Mouse (Mus musculus) hindbrain, postnatal 0 days (tissue): Measurements from ENCODE around the gene Cdc42ep4. TPM values are rescaled to one million over a fixed set of nuclear protein-coding genes. Genes with fewer than 3 reads are reported as not detected.
A peak's percentile ranks its signal among the peaks of the same experiment; 100 is the strongest.

Source experiments
- ATAC-seq: fragments of 200-750 bp; cut with Nextera tagmentation; 2 replicates; pipeline ENCODE4 v1.8.0; 2017; ENCODE audit warnings: mild to moderate bottlenecking, moderate TSS enrichment, moderate library complexity
- DNase-seq: peaks from one replicate; pipeline ENCODE4 v3.0.0-alpha.2; 2015; ENCODE audit warnings: low spot score
- H3K27ac ChIP-seq: fragments of 300-500 bp; sonication (generic); 2 replicates; pipeline ENCODE4 v1.5.1; 2014; ENCODE audit warnings: mild to moderate bottlenecking
- H3K27me3 ChIP-seq: fragments of 300-500 bp; sonication (generic); 2 replicates; pipeline ENCODE4 v1.6.1; 2014; ENCODE audit warnings: low read length, mixed read lengths; ENCODE audit not compliant: insufficient read depth
- H3K36me3 ChIP-seq: fragments of 300-500 bp; sonication (generic); 2 replicates; pipeline ENCODE4 v1.6.1; 2014; ENCODE audit warnings: low read length, mixed read lengths; ENCODE audit not compliant: insufficient read depth
- H3K4me1 ChIP-seq: fragments of 300-500 bp; sonication (generic); 2 replicates; pipeline ENCODE4 v1.6.1; 2014; ENCODE audit warnings: antibody characterized with exemption, low read length, mixed read lengths; ENCODE audit not compliant: insufficient read depth
- H3K4me2 ChIP-seq: fragments of 300-500 bp; sonication (generic); 2 replicates; pipeline ENCODE4 v1.6.1; 2014; ENCODE audit warnings: low read depth, mild to moderate bottlenecking, low read length, moderate library complexity, mixed read lengths
- H3K4me3 ChIP-seq: fragments of 300-500 bp; sonication (generic); 2 replicates; pipeline ENCODE4 v1.5.1; 2014; ENCODE audit warnings: low read length
- H3K9ac ChIP-seq: fragments of 300-500 bp; sonication (generic); replicated peaks from 2 replicates; pipeline ENCODE4 v1.6.1; 2014; ENCODE audit warnings: mild to moderate bottlenecking, low read length, moderate library complexity, mixed read lengths
- H3K9me3 ChIP-seq: fragments of 300-500 bp; sonication (generic); 2 replicates; pipeline ENCODE4 v1.6.1; 2016; ENCODE audit warnings: low read length, mixed read lengths
- CTCF ChIP-seq: IDR thresholded peaks from 2 replicates; pipeline ENCODE4 v1.5.1; 2016; ENCODE audit warnings: antibody characterized with exemption, control low read depth, low read depth
- WGBS: fragments of 180-500 bp; shearing (Covaris S2); extraction: QIAGEN DNeasy Blood & Tissue Kit; methylation state at CpG from one replicate; pipeline ENCODE4 v1.1.7; 2014; 5-methylcytosine and 5-hydroxymethylcytosine counted together
- polyA plus RNA-seq: library from polyadenylated mRNA; unstranded; fragments of >200 nt; fragmentation: Nextera tagmentation; extraction: Ambion mirVana; gene quantifications from 2 replicates; pipeline ENCODE4 v1.2.1, GENCODE M21; 2015
- total RNA-seq: library from RNA; depleted of rRNA; stranded (reverse); fragments of >200 nt; gene quantifications from 2 replicates; pipeline ENCODE4 v1.2.3, GENCODE M21; 2014

The Cdc42ep4 gene
- total and polyA plus RNA-seq, 2 experiments from 2014 or later, result 55.7 to 116 TPM

- Histone ChIP-seq H3K4me3 (no peak overlapping the region), H3K4me1 (0 out of 2 replicates have a peak, but pooled peaks cover 3% of the 10 kb centered on the region), H3K4me2 (no peak overlapping the region), H3K36me3 (peaks cover 6% of the 10 kb centered on the region; the same call in 1 of the 2 replicates), H3K27ac (peak overlapping the region; percentile 17; the same call in 1 of the 2 replicates), H3K9me3 (no peaks in the 10 kb centered on the region), H3K9ac (no peak overlapping the region), H3K27me3 (no peaks in the 10 kb centered on the region)
- DNase-seq, result no peak
- WGBS, result 45% methylated on average over 6 of the region's 6 CpGs
- peak; percentile 25; the same call in 1 of the 2 replicates for ATAC-seq
- no peak for TF ChIP-seq CTCF
Observed at GRCm38 (mm10) chr11:113733631-113734364, 17.9 kb downstream of the Cdc42ep4 start.

DNA sequence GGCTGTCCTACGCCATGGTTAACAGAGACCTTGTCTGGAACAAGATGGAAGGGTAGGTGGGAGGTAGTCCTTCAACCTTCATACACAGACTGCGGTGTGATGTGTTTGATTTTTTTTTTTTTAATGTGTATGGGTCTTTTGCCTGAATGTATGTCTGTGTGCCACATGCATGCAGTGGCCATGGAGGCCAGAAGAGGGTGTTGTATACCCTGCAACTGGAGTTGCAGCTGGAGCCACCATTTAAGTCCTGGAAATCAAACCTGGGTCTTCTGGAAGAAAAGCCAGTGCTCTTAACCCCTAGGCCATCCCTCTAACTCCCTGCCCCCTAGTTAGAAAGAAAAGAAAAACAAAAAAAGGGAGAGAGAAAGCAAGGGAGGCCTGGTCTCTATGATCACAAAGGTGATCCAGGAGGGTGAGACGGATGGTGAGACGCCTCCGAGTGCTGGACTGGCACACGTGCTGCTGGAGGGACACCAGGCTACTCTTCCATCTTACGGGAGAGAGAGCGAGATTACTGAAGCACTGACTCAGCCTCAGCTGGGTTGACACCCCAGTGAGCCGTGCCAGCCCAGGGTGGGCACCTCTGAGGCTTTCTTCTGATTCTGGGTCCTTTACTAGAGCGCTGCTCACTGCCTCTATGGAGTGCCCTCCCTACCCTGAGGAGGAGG is 19.6 kb downstream of the Cdc42ep4 start:
- Histone ChIP-seq H3K36me3 (peaks cover 18% of the 10 kb centered on the region; the same call in 1 of the 2 replicates), H3K4me3 (no peak overlapping the region)
- peak; percentile 19; the same call in 1 of the 2 replicates for TF ChIP-seq CTCF

GRCm38 (mm10) chr11:113730879-113731278 is 20.8 kb downstream of the Cdc42ep4 start:
- Histone ChIP-seq H3K27ac (no peak overlapping the region), H3K4me1 (peaks cover 5% of the 10 kb centered on the region; the same call in 1 of the 2 replicates), H3K4me2 (no peak overlapping the region), H3K36me3 (peaks cover 18% of the 10 kb centered on the region; the same call in 1 of the 2 replicates), H3K9me3 (no peaks in the 10 kb centered on the region), H3K27me3 (no peaks in the 10 kb centered on the region), H3K4me3 (no peak overlapping the region), H3K9ac (no peak overlapping the region)
- WGBS, result 79% methylated on average over 3 of the region's 3 CpGs
- TF ChIP-seq CTCF, result no peak
- DNase-seq (no peak), ATAC-seq (no peak)

More for the DNA sequence above, 19.6 kb downstream of the Cdc42ep4 start:
- H3K9ac ChIP-seq, result no peak overlapping the region
- 89% methylated on average over 10 of the region's 10 CpGs for WGBS
- H3K9me3 ChIP-seq, result no peaks in the 10 kb centered on the region
- DNase-seq (no peak), ATAC-seq (no peak)
- 0 out of 2 replicates have a peak, but pooled peaks cover 3% of the 10 kb centered on the region for H3K4me1 ChIP-seq
- H3K27ac ChIP-seq, result no peak overlapping the region
- no peak overlapping the region for H3K4me2 ChIP-seq
- no peaks in the 10 kb centered on the region for H3K27me3 ChIP-seq

- Histone ChIP-seq H3K36me3 (peaks cover 18% of the 10 kb centered on the region; the same call in 1 of the 2 replicates), H3K4me2 (no peak overlapping the region), H3K9ac (no peak overlapping the region), H3K27me3 (no peaks in the 10 kb centered on the region), H3K9me3 (no peaks in the 10 kb centered on the region), H3K4me3 (no peak overlapping the region), H3K4me1 (peaks cover 9% of the 10 kb centered on the region; the same call in 1 of the 2 replicates), H3K27ac (no peak overlapping the region)
- no peak for TF ChIP-seq CTCF
- DNase-seq, result no peak
- no peak for ATAC-seq
- 55% methylated on average over 8 of the region's 8 CpGs for WGBS
Observed at GRCm38 (mm10) chr11:113729917-113730316, 21.8 kb downstream of the Cdc42ep4 start.

- H3K4me1 ChIP-seq, result peaks cover 6% of the 10 kb centered on the region; the same call in 1 of the 2 replicates
- no peak overlapping the region for H3K4me3 ChIP-seq
- H3K27me3 ChIP-seq, result no peaks in the 10 kb centered on the region
- no peak overlapping the region for H3K9ac ChIP-seq
- H3K4me2 ChIP-seq, result no peak overlapping the region
- no peak overlapping the region for H3K27ac ChIP-seq
- 70% methylated on average over 21 of the region's 21 CpGs for WGBS
- no peak for TF ChIP-seq CTCF
- H3K36me3 ChIP-seq, result peaks cover 18% of the 10 kb centered on the region; the same call in 1 of the 2 replicates
- no peak for ATAC-seq
- no peaks in the 10 kb centered on the region for H3K9me3 ChIP-seq
- DNase-seq, result no peak
Observed at GRCm38 (mm10) chr11:113729239-113729638, 22.4 kb downstream of the Cdc42ep4 start.

DNA sequence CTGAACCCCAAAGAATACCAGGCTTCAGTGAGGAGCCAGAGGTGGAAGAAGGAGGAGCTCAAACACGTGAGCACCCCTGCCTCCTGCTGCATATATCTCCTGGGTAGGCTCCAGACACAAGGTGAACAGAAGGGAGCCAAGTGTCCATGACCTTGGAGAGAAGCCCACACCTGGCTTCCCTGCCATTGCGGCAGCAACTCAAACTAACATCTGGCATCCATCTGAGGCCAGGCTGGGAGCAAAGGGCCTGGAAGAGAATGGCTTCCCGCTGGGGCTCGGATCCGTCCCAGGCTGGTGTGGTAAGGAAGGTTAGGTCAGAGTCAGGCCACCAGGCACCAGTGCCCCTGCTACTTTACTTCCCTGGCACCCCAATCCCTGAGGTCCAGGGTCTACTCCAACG is 23.7 kb downstream of the Cdc42ep4 start:
- no peak for DNase-seq
- Histone ChIP-seq H3K4me1 (peaks cover 6% of the 10 kb centered on the region; the same call in 1 of the 2 replicates), H3K27ac (no peak overlapping the region), H3K4me2 (no peak overlapping the region), H3K36me3 (peaks cover 18% of the 10 kb centered on the region; the same call in 1 of the 2 replicates), H3K4me3 (no peak overlapping the region), H3K27me3 (no peaks in the 10 kb centered on the region), H3K9ac (no peak overlapping the region), H3K9me3 (no peaks in the 10 kb centered on the region)
- whole genome bisulfite sequencing, result 62% methylated on average over 6 of the region's 6 CpGs
- ATAC-seq, result no peak
- TF ChIP-seq CTCF, result no peak
